Mouse (Mus musculus): ENCODE data around the gene Ptgdr2.
A peak's percentile ranks its signal among the peaks of the same experiment; 100 is the strongest.

The Ptgdr2 gene

DNA sequence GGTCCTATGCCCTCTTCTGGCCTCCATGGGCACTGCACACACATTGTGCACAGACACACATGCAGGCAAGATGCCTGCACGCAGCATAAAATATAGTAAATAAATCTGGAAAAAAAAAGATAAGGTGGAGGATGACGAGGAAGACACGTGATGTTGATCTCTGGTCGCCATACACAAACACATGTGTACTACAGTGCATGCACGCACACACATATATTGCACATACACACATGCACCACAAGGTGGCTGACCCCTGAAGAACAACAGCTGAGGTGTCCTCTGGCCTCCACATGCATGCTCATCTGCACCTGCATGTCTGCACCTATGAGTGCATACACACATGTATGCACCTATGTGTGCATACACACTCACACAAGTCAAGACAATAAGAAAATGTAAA lies 883 bp upstream of the Ptgdr2 start:
- no peak for DNase-seq

DNA sequence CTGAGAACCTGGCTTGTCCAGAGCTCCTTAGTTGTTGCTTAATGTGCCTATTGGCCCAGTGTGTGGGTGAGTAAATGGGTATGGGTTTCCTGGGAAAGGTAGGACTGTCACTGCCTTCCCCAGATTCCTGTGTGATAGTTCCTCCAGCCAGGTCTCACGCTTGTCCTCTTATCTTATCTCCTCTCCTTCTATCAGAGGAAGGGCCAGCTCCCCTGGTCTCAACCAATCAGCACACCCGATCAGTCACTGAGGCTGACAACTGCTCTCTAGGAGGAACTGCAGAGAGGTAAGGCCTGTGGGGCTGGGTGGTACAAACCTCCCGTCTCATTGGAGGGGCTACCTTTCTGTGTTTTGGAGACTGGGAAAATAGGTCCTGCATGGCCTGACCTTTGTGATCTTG lies 1.8 kb downstream of the Ptgdr2 start:
- DNase-seq, result no peak

DNA sequence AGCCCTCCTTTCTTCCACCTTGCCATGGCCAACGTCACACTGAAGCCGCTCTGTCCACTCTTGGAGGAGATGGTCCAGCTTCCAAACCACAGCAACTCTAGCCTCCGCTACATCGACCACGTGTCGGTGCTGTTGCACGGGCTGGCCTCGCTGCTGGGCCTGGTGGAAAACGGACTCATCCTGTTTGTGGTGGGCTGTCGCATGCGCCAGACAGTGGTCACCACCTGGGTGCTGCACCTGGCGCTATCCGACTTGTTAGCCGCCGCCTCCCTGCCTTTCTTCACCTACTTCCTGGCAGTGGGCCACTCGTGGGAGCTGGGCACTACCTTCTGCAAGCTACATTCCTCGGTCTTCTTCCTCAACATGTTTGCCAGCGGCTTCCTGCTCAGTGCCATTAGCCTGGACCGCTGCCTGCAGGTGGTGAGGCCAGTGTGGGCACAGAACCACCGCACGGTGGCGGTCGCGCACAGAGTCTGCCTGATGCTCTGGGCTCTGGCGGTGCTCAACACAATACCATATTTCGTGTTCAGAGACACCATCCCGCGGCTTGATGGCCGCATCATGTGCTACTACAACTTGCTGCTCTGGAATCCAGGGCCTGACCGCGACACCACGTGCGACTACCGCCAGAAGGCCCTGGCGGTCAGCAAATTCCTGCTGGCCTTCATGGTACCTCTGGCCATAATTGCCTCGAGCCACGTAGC lies 3.3 kb downstream of the Ptgdr2 start:
- peak; percentile 87 for DNase-seq

DNA sequence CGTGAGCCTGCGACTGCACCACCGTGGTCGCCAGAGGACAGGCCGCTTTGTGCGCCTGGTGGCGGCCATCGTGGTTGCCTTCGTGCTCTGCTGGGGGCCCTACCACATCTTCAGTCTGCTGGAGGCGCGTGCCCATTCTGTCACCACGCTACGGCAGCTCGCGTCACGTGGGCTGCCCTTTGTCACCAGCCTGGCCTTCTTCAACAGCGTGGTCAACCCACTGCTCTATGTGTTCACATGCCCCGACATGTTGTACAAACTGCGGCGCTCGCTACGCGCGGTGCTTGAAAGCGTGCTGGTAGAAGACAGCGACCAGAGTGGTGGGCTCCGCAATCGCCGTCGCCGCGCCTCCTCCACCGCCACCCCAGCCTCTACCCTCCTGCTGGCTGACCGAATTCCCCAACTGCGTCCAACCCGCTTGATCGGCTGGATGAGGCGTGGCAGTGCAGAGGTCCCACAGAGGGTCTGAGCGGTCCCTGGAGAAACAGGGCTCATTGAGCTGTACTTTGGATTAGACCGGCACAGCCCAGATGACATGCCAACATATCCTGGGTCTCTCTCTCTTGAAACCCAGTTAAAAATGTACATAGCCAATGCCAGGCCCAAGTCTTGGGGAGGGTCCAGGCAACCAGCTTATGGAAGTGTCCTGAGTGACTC lies 4.0 kb downstream of the Ptgdr2 start:
- DNase-seq, result no peak

DNA sequence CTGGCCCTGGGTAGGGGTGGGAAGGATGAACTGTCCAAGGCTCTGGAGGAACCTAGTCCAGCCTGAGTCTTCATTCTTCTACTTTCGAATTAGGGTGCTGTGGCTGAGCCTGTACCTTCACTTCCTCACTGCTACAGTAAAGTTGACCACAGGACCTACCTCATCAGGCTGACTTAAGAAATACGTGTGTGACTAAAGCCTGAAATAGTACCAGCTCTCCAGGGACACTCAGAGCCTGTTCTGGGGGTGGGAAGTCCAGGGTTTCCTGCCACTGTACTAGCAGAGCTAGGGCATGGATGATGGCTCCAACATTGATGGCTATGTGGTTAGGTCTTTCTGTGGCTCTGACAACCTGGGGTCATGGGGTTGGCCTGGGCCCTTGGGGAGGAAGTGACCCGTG lies 7.0 kb downstream of the Ptgdr2 start:
- no peak for DNase-seq

DNA sequence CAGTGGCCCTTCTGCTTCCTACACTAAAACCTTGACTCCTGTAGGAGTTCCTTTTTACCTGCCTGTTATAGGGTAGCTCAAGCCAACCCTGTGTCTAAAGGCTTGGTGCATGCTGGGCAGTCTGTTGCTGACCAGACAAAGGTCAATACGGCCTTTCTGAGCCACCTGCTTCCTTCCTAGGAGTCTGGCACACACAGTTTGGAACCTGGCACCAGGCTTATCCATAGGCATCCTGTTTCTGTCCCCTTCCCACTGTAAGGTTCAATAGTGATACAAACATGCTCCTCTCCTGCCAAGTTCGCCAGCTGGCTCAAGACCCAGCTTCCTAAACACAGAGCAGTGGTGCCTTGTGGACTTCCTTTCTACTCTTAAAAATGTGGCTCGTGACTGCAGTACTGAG lies 9.5 kb downstream of the Ptgdr2 start:
- DNase-seq, result no peak

DNA sequence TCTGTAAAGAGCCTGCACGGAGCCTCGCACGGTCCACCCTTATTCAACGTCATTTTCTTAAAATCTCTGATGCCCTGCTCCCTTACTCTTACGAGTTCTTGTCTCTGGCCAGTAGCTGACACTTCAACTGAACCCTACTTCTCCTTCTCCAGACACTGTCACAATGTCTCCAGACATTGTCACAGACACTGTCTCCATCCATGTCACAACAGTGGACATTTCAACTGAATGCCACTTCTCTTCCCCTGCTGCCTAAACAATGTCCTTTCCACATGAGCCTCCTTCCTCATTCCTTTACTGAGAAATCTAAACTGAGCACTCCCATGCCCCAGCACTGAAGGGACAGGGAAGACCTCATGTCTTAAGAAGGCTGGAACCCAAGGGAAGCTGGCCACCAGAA lies 10.3 kb downstream of the Ptgdr2 start:
- DNase-seq, result no peak

DNA sequence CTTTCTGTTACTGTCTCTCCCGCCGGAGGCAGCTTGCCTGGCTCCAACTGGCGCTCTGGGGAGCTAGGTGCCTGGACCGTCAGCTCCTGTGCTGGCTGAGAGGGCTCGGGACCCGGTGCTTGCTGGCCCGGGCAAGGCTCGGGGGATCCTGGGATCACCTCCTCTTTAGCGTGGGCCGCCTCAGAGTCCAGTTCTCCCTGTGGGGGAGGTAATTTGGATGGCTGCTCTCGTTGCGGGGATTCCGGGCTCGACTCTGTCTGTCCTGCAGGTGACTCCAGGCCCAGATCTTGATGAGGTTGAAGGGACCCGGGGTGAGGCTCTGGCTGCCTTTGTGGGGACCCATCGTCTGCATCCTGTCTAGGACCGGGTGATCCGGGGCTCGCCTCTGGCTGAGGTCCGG lies 11.5 kb downstream of the Ptgdr2 start:
- peak; percentile 45 for DNase-seq

DNA sequence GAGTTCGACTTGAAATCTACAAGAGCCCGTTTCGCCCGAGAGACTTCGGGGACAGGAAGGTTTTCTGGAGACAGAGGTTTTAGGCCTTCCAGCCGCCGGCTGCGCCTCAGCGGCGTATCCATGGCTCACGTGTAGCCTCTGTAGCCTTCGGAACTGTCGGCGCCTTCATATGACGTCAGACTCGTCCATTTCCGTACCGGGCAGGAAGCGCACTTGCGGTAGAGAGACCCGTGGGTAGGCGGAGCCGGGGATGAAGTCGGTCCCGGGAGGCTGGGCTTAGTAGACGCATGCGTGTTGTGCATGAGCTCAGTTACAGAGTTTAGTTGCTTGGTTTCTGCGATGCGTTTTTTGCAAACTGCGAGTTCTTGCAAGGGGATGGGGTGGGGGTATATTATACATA lies 12.2 kb downstream of the Ptgdr2 start, which contains the start of gene Ccdc86:
Gene Ccdc86 (minus strand): TSS at position 155 of the 400 bp plus-strand sequence.
- DNase-seq, result peak; percentile 96

DNA sequence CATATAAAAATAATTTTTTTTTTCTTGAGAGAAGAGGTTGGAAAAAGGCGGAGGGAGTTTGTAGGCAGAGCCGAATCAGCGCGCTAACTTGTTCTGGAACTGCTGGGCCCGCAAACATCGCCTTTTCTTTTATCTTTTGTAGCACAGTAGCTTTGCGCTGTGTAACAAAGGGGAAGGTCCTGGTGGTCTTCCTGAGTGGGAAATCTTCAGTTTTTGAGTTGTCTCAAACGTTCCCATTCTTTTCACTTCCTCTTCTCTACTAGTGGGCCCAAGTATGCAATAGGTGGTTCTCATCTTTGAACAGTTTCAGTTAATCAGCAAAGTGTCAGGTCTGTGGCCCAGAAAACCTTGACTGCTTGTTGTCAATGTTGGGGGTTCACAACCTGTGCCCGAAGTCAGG lies 12.6 kb downstream of the Ptgdr2 start:
- no peak for DNase-seq

DNA sequence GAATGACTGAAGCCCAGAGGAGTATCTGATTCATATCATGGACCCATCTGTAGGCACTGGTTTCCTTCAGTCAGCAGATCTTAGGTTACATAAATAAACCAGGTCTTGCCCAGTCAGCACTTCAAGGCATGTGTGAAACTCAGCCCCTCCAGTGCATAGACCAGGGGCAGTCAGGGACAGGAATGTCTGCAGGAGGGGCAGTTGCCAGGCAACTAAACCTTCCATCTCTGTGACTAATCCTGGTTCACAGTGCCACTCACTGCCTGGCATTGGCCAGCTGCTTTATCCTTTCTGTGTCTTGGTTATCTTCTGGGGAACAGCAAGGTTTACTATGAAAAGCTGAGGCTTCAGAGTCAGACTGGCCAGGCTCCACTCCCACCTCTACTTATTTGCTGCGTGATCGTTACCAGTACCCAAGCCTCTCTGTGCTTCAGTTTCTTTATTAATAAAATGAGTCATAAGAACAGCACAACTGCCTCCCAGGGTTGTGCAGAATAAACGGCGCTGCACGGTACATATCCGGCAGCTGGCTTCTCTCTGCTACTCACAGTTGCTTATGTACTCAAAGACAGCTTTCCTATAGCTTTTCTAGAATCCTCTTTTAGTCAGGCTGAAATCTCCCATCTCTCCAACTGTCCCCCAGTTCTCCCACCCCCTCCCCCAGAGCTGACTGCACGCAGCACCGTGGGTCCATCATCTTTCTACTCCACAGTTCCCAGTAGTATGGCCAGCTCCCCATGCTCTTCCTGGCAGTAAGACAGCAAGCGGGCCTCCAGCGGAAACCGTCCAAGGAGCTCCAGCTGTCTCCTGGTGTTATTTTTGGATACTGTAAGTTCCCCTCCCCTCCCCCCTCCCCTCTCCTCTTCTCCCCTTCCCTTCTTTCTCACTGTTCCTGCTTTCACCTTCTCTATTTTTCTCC lies 15.3 kb downstream of the Ptgdr2 start:
- DNase-seq, result no peak

DNA sequence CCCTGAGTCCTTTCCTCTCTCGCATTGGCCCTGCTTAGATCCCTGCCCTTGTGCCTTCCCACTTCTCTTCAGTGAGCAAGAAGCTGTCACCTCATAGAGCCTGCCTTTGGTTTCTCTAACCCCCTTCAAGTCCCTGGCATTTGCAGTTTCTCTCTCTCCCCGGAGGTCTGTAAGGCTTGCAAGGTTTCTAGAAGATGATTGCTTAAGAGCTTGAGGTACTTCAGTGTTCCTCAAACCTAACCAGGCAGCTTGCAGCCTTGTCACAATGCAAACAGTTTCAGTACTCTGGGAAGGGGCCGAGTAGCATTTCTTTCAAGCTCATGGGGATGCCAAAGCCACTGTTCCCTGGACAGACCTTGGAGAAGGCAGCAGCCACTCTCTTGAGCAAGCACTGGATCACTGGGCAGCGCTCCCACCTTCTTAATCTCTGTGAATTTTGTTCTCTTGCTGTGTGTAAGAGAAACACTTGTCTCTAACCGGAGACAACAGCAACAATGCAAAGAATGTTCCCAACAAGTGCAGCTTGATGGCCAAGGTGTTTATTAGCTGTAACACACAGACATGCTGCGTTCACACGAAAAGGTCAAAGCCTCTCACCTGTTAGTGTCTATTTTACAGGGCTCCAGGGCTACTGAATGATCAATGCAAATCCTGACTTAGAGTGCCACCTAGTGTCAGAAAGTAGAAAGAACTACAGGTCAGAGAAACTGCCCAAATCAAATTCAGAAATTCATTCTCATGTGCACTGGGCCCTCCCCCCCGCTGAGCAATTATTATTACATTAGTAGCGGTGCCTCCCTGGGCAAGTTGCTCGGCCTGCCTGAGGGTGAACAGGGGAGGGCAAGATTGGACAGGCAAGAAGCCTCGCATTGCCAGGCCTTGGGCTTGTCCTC lies 22.4 kb downstream of the Ptgdr2 start:
- peak; percentile 67 for DNase-seq

DNA sequence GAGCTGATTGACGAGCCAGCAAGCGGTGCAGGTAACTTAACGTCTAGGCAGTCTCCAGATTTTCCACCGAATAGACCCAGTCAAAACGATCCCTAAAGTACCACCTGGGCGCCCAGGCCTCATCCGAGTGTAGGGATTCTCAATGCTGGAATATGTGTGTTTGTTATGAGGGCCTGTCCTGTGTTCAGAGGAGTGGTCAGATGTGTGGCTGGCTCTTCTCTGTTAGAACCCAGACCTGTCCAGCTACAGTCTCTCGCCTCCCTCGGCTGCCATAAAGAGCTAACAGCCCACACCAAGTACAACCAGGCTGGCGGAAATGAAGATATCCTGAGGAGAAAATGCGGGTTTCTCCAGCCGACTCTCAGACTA lies 23.0 kb downstream of the Ptgdr2 start:
- DNase-seq, result no peak

DNA sequence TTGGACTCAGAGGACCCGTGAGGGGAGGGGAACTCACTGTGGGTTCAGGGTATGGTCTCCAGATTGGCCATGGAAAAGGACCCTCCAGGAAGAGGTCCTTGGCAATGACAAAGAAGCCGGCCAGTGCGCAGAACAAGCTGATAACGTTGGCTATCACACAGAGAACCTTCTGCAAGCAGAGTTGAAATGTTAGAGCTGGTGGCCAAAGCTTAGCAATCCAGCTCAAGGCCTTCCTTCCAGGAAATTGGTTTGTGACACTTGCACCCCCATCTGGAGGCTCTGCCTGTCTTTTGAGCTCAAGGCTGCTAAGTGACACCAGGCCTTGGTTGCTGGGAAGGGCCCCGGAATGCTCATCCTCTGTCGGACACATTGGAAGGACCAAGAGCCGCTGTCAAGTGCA lies 28.8 kb downstream of the Ptgdr2 start:
- DNase-seq, result no peak

DNA sequence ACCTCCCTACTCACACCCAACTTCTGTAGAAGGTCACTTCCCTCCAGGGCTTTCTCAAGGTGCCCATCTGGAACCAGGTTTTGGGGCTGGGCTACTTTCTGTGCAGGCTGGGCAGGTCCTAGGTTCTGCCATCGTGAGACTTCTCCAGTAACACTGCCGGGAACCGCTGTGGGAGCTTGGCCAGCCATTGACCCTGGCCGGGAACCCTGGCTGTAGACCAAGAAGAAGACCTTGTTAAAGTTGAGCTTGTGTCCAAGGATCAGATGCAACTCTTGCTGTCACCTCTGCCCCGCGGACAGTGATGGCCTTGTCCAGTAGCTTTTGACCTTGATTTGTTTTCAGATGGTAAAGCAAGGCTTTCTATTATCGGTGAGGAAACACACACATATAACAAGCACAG lies 31.6 kb downstream of the Ptgdr2 start:
- no peak for DNase-seq

DNA sequence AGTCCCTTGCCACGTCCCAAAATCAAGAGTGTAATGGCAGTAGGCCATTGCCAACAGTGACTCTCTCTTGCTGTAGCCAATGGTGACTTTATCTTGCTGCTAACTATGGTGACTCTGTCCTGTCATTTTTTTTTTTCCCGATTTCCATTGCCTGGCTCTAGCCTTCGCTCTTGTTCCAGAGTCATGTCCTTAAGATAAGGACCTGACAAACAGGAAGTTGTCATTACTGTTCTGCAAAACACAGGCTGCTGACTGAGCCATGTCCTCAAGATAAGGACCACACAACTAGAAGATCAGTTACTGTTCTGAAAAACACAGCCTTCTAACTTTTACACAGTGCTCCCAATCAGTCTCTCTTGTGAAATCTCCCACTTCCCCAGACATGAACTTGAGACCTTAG lies 33.5 kb downstream of the Ptgdr2 start:
- no peak for DNase-seq

DNA sequence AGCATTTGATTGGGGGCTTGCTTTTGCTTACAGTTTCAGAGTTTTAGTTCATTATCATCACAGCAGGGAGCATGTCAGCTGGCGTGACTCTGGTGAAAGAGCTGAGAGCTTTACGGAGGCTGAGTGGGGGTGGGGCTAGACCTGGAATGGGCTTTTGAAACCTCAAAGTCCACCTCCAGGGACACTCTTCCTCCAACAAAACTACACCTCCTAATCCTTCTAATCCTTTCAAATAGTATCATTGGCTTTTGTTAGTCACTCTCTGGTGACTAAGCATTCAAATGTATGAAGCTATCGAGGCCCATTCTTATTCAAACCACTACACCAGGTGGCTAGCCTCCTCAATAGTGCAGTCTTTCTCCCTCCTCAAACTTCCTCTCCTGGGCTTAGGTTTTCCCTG lies 35.7 kb downstream of the Ptgdr2 start:
- no peak for DNase-seq

DNA sequence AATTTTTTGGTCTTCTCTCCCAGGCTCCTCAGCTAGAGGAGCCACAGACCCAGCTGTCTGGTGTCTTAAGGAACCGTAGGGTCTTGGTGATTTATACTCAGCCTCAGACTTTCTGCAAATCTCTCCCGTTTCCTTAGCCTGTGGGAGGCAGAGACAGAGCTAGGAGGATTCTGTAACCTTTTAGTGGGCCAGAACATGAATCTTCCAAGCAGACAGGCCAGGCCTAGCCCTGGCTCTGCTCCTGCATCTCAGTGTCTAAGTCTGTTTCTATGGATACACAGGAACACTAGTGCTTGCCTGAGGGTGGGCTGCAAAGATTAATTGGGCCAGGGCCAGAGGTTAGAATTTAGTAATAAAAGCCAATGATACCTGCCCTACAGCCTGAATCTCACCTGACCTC lies 36.2 kb downstream of the Ptgdr2 start:
- DNase-seq, result no peak

DNA sequence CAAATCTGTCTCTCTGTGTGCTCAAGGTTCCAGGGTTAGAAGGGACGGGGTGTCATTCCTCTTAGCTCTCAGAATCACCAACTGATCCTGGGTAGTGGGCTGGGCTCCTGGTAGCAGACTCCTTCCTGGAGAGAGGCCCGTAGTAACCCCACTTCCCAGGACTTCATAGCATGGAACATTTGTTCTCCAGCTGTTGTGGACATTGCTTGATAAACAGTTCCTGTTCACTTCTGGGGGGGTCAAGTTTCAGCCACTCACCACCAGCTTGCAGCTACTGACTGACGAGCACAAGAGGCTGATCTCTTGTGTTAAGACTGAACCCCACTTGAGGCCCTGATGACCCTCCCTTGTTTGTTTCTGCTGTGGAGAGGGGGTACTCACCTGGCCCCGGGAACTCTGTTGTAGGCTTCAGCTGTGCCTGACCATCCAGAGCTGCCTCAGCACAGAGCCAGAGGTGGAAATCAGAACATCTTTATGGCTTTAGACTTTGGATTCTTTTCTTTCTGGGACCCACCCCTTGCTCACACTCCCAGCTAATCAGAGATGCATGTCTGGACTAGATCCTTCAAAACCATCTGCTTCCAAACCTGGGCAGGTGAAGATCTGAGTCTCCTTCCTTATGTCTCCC lies 37.4 kb downstream of the Ptgdr2 start, which contains the start of gene Ms4a10:
Gene Ms4a10 (minus strand): TSS at position 433 of the 628 bp plus-strand sequence.
- DNase-seq, result no peak

DNA sequence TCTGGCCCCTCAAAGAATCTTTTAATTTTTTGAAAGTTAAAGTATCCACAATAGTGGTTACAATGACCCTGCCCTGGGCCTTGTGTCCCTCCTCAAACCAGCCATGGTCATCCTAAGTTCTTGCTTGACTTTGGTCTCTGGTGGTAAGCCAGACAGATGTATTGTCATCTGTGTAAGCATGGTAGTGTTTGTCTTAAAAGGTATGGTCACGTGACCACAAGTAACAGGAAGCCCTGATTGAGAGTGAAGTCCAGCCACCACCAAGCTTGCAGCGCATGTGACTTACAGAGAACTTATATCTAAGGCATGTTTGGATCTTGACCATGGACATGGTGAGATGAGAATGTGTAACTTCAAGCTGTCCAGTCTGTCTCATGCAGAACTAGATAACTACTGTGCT lies 38.2 kb downstream of the Ptgdr2 start:
- DNase-seq, result no peak

DNA sequence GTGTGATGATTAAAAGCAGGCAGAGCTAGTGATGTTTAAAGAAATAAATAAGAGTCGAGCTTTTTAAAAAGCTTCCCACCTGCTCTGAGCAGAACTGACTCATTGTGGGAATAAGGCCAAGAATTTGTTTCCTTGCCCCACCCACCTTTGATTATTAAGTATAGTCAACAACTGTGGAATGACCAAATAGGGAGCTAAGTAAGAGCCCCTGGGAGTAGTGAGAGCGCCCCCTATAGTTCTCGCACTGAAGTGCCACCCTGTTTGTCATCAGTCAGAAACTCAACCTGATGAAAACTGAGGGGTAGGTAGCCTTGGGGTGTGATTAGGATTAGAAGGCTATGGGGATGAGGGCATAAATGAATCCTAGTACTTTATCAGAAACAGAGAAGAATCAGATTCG lies 39.4 kb downstream of the Ptgdr2 start:
- DNase-seq, result no peak

Data from cerebellum, adult 9-11 months (tissue).